Comparison of ENCODE assay signal across 7 mouse cellular contexts in the genomic region with DNA sequence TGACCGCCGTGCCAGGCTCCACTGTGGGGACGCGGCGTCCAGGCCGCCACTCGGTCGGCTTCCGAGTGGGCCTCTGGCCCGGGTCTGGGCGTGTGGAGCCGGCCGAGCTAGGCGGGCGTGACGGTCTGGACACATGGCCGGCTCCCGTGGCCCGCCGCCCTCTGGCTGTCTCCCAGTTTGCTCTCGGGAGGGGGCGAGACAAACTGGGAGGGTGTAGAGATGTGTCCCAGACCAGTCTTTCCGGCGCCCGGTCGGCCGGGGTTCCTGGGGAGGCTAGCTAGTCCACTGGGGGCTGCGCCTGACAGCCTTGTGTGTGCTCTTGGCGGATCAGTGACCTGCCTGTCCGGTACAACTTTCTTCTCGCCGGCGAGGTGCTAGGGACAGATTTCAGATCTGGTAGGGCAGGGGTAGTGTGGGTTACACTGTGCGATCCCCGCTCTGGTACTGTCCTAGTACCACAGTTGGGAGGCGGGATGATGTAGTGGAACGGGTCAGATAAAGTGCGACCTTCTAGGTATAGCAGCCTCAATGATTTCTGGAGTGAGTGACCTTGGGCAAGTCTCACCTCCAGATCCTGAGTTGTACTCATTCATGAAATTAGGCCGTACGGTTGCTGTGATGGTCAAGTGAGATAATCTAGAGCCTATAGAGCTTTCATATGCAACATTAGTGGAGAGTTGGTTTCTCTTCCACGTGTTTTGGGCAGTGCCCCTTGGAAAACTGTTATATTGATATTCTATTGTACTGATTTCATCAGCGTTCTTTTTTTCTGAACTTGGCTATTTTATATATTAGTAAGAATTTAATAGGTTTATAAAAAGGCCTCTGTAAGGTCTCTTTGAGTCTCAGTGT. TPM values are rescaled to one million over a fixed set of nuclear protein-coding genes. Genes with fewer than 3 reads are reported as not detected.
DNase-seq lines count a peak whose midpoint lies in the region; ATAC-seq and TF ChIP-seq lines count a peak whose summit lies in the region.

No protein-coding gene starts in this region.

- peak overlapping the region; percentile 94 for H3K4me3 ChIP-seq in small intestine, adult 2 months (ENCODE audit: low read depth, low read length)

- peaks cover 2% of the 10 kb centered on the region; the same call in 1 of the 2 replicates for H3K4me1 ChIP-seq in small intestine, adult 2 months (ENCODE audit: control insufficient read depth, insufficient read depth, insufficient read length, low read length)

- no peak for TF ChIP-seq POLR2A in small intestine, adult 2 months (IDR thresholded peaks at IDR 0.05; ENCODE audit: low read depth, low read length)

- peak overlapping the region; percentile 61 for H3K27ac ChIP-seq in small intestine, adult 2 months (ENCODE audit: insufficient read depth, low read depth, low read length)

- no peak for TF ChIP-seq CTCF in small intestine, adult 2 months (IDR thresholded peaks at IDR 0.05; ENCODE audit: extremely low read depth, insufficient read length, insufficient replicate concordance, low read depth, low read length)

- ATAC-seq in activated CD4-positive, CD25-positive, alpha-beta regulatory T cell, adult 4 months, result peak; percentile 18
- peak; percentile 31 for ATAC-seq in common myeloid progenitor, adult 5-6 weeks (replicated peaks; ENCODE audit: low read depth, poor library complexity, severe bottlenecking)
- peak; percentile 23 for ATAC-seq in inflammation-experienced regulatory T-cells, adult 6 months
- peak; percentile 34 for ATAC-seq in megakaryocyte progenitor cell, adult 5-6 weeks (replicated peaks; ENCODE audit: poor library complexity)

- WGBS in small intestine, adult 2 months, result under 1% methylated on average over 42 of the region's 42 CpGs

- intact Hi-C loops in left cerebral cortex, postnatal 25 days (cut with DNase I), result loop anchor here (1.0 kb wide), 1 partner anchor 33 kb away; a partner anchor contains a TSS

- no peaks in the 10 kb centered on the region for H3K36me3 ChIP-seq in small intestine, adult 2 months (ENCODE audit: control insufficient read depth, insufficient read depth, low read length)

- H3K27me3 ChIP-seq in small intestine, adult 2 months (ENCODE audit: control insufficient read depth, insufficient read depth, low read length), result no peaks in the 10 kb centered on the region

- DNase-seq in gastrocnemius, postnatal 25 days, result peak; percentile 78
- DNase-seq in left cerebral cortex, postnatal 25 days (ENCODE audit: low spot score in 2 of 2), result peak; percentile 18 to 24

RNA-seq across cellular contexts. Expression of a gene that starts 0.8 kb away (rescaled TPM):
- polyA plus RNA-seq in activated CD4-positive, CD25-positive, alpha-beta regulatory T cell, adult 4 months (2017; shearing (Covaris generic)), result 10 to 100 TPM; 26.5 to 31.4 TPM
- total RNA-seq in common myeloid progenitor, adult 5-6 weeks (2017), result 253 and 293 TPM in 2 replicates
- 10 to 100 TPM; 77.7 to 82.2 TPM for total RNA-seq in gastrocnemius, postnatal 25 days (2021)
- 10 to 100 TPM; 23.6 to 44.6 (median 26.4) TPM for polyA plus RNA-seq in inflammation-experienced regulatory T-cells, adult 6 months (2017; shearing (Covaris generic))
- 100 to 1,000 TPM in 1 of 2 experiments, 10 to 100 TPM in 1; 98.0 to 101 TPM for total RNA-seq in left cerebral cortex, postnatal 25 days (2021)
- total RNA-seq in megakaryocyte progenitor cell, adult 5-6 weeks (2015), result 121 and 127 TPM in 2 replicates
- 205 and 250 TPM in 2 replicates for total RNA-seq in megakaryocyte progenitor cell, adult 5-6 weeks (2017)
- 3.1 and 11.0 TPM in 2 replicates for polyA plus RNA-seq in small intestine, adult 2 months (2012; rRNA removed)

RNA-seq across cellular contexts. Expression of a gene that starts 32.1 kb away (rescaled TPM):
- 10 to 100 TPM; 31.6 to 35.3 TPM for polyA plus RNA-seq in activated CD4-positive, CD25-positive, alpha-beta regulatory T cell, adult 4 months (2017; shearing (Covaris generic))
- total RNA-seq in common myeloid progenitor, adult 5-6 weeks (2017), result 26.0 and 33.6 TPM in 2 replicates
- 10 to 100 TPM; 22.3 to 28.3 TPM for total RNA-seq in gastrocnemius, postnatal 25 days (2021)
- 10 to 100 TPM; 32.8 to 38.3 (median 38.2) TPM for polyA plus RNA-seq in inflammation-experienced regulatory T-cells, adult 6 months (2017; shearing (Covaris generic))
- 10 to 100 TPM; 53.1 to 55.4 TPM for total RNA-seq in left cerebral cortex, postnatal 25 days (2021)
- total RNA-seq in megakaryocyte progenitor cell, adult 5-6 weeks (2015), result 31.5 and 32.8 TPM in 2 replicates
- total RNA-seq in megakaryocyte progenitor cell, adult 5-6 weeks (2017), result 33.3 and 34.5 TPM in 2 replicates
- 19.8 and 39.7 TPM in 2 replicates for polyA plus RNA-seq in small intestine, adult 2 months (2012; rRNA removed)

RNA-seq across cellular contexts. Expression of a gene that starts 42.2 kb away (rescaled TPM):
- 10 to 100 TPM; 35.2 to 36.1 TPM for polyA plus RNA-seq in activated CD4-positive, CD25-positive, alpha-beta regulatory T cell, adult 4 months (2017; shearing (Covaris generic))
- 27.2 and 33.7 TPM in 2 replicates for total RNA-seq in common myeloid progenitor, adult 5-6 weeks (2017)
- total RNA-seq in gastrocnemius, postnatal 25 days (2021), result 1 to 10 TPM; 7.1 to 7.7 TPM
- 10 to 100 TPM; 35.4 to 48.6 (median 43.5) TPM for polyA plus RNA-seq in inflammation-experienced regulatory T-cells, adult 6 months (2017; shearing (Covaris generic))
- 10 to 100 TPM; 12.6 to 13.6 TPM for total RNA-seq in left cerebral cortex, postnatal 25 days (2021)
- total RNA-seq in megakaryocyte progenitor cell, adult 5-6 weeks (2015), result 20.8 and 28.5 TPM in 2 replicates
- total RNA-seq in megakaryocyte progenitor cell, adult 5-6 weeks (2017), result 29.6 and 36.6 TPM in 2 replicates
- polyA plus RNA-seq in small intestine, adult 2 months (2012; rRNA removed), result 7.9 and 13.8 TPM in 2 replicates

RNA-seq across cellular contexts. Expression of a gene that starts 58.6 kb away (rescaled TPM):
- 10 to 100 TPM; 29.7 to 34.8 TPM for polyA plus RNA-seq in activated CD4-positive, CD25-positive, alpha-beta regulatory T cell, adult 4 months (2017; shearing (Covaris generic))
- 73.3 and 77.4 TPM in 2 replicates for total RNA-seq in common myeloid progenitor, adult 5-6 weeks (2017)
- 10 to 100 TPM; 52.1 to 53.5 TPM for total RNA-seq in gastrocnemius, postnatal 25 days (2021)
- 10 to 100 TPM; 24.7 to 27.5 (median 27.2) TPM for polyA plus RNA-seq in inflammation-experienced regulatory T-cells, adult 6 months (2017; shearing (Covaris generic))
- 100 to 1,000 TPM; 220 to 237 TPM for total RNA-seq in left cerebral cortex, postnatal 25 days (2021)
- 96.7 and 103 TPM in 2 replicates for total RNA-seq in megakaryocyte progenitor cell, adult 5-6 weeks (2015)
- total RNA-seq in megakaryocyte progenitor cell, adult 5-6 weeks (2017), result 54.9 and 57.8 TPM in 2 replicates
- 8.6 and 11.7 TPM in 2 replicates for polyA plus RNA-seq in small intestine, adult 2 months (2012; rRNA removed)

Comparison
In these comparisons a context has a peak if more than half of its experiments do, and no peak if none do; other contexts are left out.
1. Peak in every context shown above with its lines: DNase-seq, ATAC-seq, H3K4me3 ChIP-seq and H3K27ac ChIP-seq.